ENCODE assay signal across 20 mouse cellular contexts in genomic region chr1:190661249-190661648, GRCm38 (mm10).
DNase-seq lines count a peak whose midpoint lies in the region; ATAC-seq lines count a peak whose summit lies in the region.
"Had no signal": no experiment of that assay in that cellular context is flagged by ENCODE, and none has a peak within 500 bp of the region (broad histone marks: within the 10 kb centered on the region; RNA-seq: fewer than 3 reads in every experiment).

No protein-coding gene starts in this region.

- H3K9ac ChIP-seq in neural tube, embryonic 11.5 days (ENCODE audit: low read length), result no peak overlapping the region
- H3K9ac ChIP-seq in neural tube, embryonic 15.5 days (replicated peaks), result no peak overlapping the region
- no peak overlapping the region for H3K9ac ChIP-seq in forebrain, embryonic 14.5 days (ENCODE audit: low read length)
- H3K9ac ChIP-seq: heart, embryonic 15.5 days; lung, embryonic 15.5 days had no signal

- peak; percentile 17; the same call in 1 of the 2 replicates for ATAC-seq in neural tube, embryonic 11.5 days (ENCODE audit: insufficient read depth, low FRiP score, low TSS enrichment)
- no peak for ATAC-seq in neural tube, embryonic 15.5 days (ENCODE audit: low FRiP score)
- ATAC-seq in forebrain, embryonic 14.5 days, result 0 out of 2 replicates have a peak, but pooled peaks have one; percentile 1

- H3K27ac ChIP-seq in neural tube, embryonic 11.5 days (ENCODE audit: low read depth, low read length), result no peak overlapping the region
- H3K27ac ChIP-seq in neural tube, embryonic 15.5 days (replicated peaks), result no peak overlapping the region
- peak overlapping the region; percentile 17; the same call in 1 of the 2 replicates for H3K27ac ChIP-seq in forebrain, embryonic 14.5 days (ENCODE audit: low read depth, low read length)
- H3K27ac ChIP-seq: heart, embryonic 15.5 days; lung, embryonic 15.5 days; stomach, postnatal 0 days had no signal

- H3K36me3 ChIP-seq in neural tube, embryonic 11.5 days (ENCODE audit: control insufficient read depth, insufficient read depth, low read length), result no peaks in the 10 kb centered on the region
- H3K36me3 ChIP-seq in neural tube, embryonic 15.5 days, result no peaks in the 10 kb centered on the region
- H3K36me3 ChIP-seq in forebrain, embryonic 14.5 days (ENCODE audit: control insufficient read depth, insufficient read depth, low read length), result no peaks in the 10 kb centered on the region
- H3K36me3 ChIP-seq: heart, embryonic 15.5 days; lung, embryonic 15.5 days had no signal

- no peak overlapping the region for H3K4me3 ChIP-seq in neural tube, embryonic 11.5 days (ENCODE audit: low read depth, low read length)
- no peak overlapping the region for H3K4me3 ChIP-seq in neural tube, embryonic 15.5 days (replicated peaks)
- no peak overlapping the region for H3K4me3 ChIP-seq in forebrain, embryonic 14.5 days (ENCODE audit: low read depth, low read length)
- H3K4me3 ChIP-seq: heart, embryonic 15.5 days; lung, embryonic 15.5 days had no signal

- H3K4me2 ChIP-seq in neural tube, embryonic 11.5 days (ENCODE audit: low read depth), result no peak overlapping the region
- no peak overlapping the region for H3K4me2 ChIP-seq in neural tube, embryonic 15.5 days
- H3K4me2 ChIP-seq in forebrain, embryonic 14.5 days (ENCODE audit: low read length), result no peak overlapping the region
- H3K4me2 ChIP-seq: heart, embryonic 15.5 days; lung, embryonic 15.5 days had no signal

- no peaks in the 10 kb centered on the region for H3K27me3 ChIP-seq in neural tube, embryonic 11.5 days (ENCODE audit: control insufficient read depth, insufficient read depth, low read length)
- no peaks in the 10 kb centered on the region; the same call in 1 of the 2 replicates for H3K27me3 ChIP-seq in neural tube, embryonic 15.5 days (replicated peaks)
- H3K27me3 ChIP-seq in forebrain, embryonic 14.5 days (replicated peaks; ENCODE audit: control insufficient read depth, insufficient read depth, low read length), result no peaks in the 10 kb centered on the region; the same call in 1 of the 2 replicates
- H3K27me3 ChIP-seq: heart, embryonic 15.5 days; lung, embryonic 15.5 days had no signal

- WGBS in neural tube, embryonic 11.5 days, result 64% methylated on average over 15 of the region's 15 CpGs
- 37% methylated on average over 15 of the region's 15 CpGs for WGBS in neural tube, embryonic 15.5 days
- 26% methylated on average over 15 of the region's 15 CpGs for WGBS in forebrain, embryonic 14.5 days

- H3K9me3 ChIP-seq in neural tube, embryonic 11.5 days (ENCODE audit: control insufficient read depth, low read length), result no peaks in the 10 kb centered on the region
- H3K9me3 ChIP-seq in neural tube, embryonic 15.5 days (replicated peaks), result no peaks in the 10 kb centered on the region
- no peaks in the 10 kb centered on the region for H3K9me3 ChIP-seq in forebrain, embryonic 14.5 days (replicated peaks; ENCODE audit: control insufficient read depth, low read length)
- H3K9me3 ChIP-seq: heart, embryonic 15.5 days; lung, embryonic 15.5 days had no signal

- DNase-seq in heart, adult 11 months, result peak; percentile 67
- DNase-seq in heart, adult 8-10 months (ENCODE audit: low spot score), result no peak
- peak; percentile 1 for DNase-seq in kidney, postnatal 10 days
- no peak for DNase-seq in kidney, adult 9 months
- DNase-seq in neural tube, embryonic 11.5 days (ENCODE audit: low spot score), result no peak
- peak; percentile 51 for DNase-seq in forebrain, embryonic 14.5 days (ENCODE audit: low spot score)
- no peak for DNase-seq in thymus, postnatal 10 days (ENCODE audit: low spot score in 2 of 2)
- DNase-seq: adrenal gland, adult 8-10 months; B cell, adult 2 months; cerebellum, adult 11-12 months; cerebellum, postnatal 25 days; gastrocnemius, postnatal 25 days; kidney, adult 18-20 months; kidney, postnatal 25 days; right cerebral cortex, postnatal 25 days; thymus, postnatal 25 days had no signal

- peaks cover 5% of the 10 kb centered on the region; the same call in 1 of the 2 replicates for H3K4me1 ChIP-seq in neural tube, embryonic 11.5 days (ENCODE audit: control insufficient read depth, insufficient read depth, low read length)
- H3K4me1 ChIP-seq in neural tube, embryonic 15.5 days, result peaks cover 14% of the 10 kb centered on the region; the same call in 1 of the 2 replicates
- peaks cover 17% of the 10 kb centered on the region; the same call in 1 of the 2 replicates for H3K4me1 ChIP-seq in forebrain, embryonic 14.5 days (ENCODE audit: control insufficient read depth, insufficient read depth, low read length)
- H3K4me1 ChIP-seq: lung, embryonic 15.5 days had no signal

Comparison
In these comparisons a context has a peak if more than half of its experiments do, and no peak if none do; other contexts are left out.
1. DNase-seq: peak in heart, adult 11 months (single experiment), kidney, postnatal 10 days (single experiment) and forebrain, embryonic 14.5 days (single experiment); none in heart, adult 8-10 months (single experiment), kidney, adult 9 months (single experiment), neural tube, embryonic 11.5 days (single experiment) and thymus, postnatal 10 days (0 of 2).